Mouse (Mus musculus) gastrocnemius, postnatal 36 days (tissue): ENCODE results near the gene Dclre1b. TPM values are rescaled to one million over a fixed set of nuclear protein-coding genes. Genes with fewer than 3 reads are reported as not detected.

Experiments used
- DNase-seq, 2 experiments: peaks; one replicate each; pipeline ENCODE4 v3.0.0; 2022
- intact Hi-C: fragments of 180-260 bp; cut with DNase I; formaldehyde crosslinking; loops from one replicate; pipeline ENCODE4 v1.15.1; 2025
- total RNA-seq, 2 experiments: library from RNA; stranded (reverse); gene quantifications; 2 replicates each; pipeline ENCODE4 v1.2.3; 2021

The Dclre1b gene
- total RNA-seq, 2 experiments from 2014 or later, result 2.5 to 5.1 TPM

GRCm38 (mm10) chr3:103779183-103779582 is 30.1 kb downstream of the Dclre1b start:
- no peak for DNase-seq
- intact Hi-C loops, result no loop called here

- DNase-seq, result no peak
- intact Hi-C loops, result no loop called here
Measured at GRCm38 (mm10) chr3:103778660-103779059, 30.6 kb downstream of the Dclre1b start.

- intact Hi-C loops, result no loop called here
Measured at GRCm38 (mm10) chr3:103777940-103778339, 31.3 kb downstream of the Dclre1b start.

GRCm38 (mm10) chr3:103774009-103774408 is 35.2 kb downstream of the Dclre1b start:
- intact Hi-C loops, result no loop called here
- no peak for DNase-seq

More at GRCm38 (mm10) chr3:103777940-103778339, 31.3 kb downstream of the Dclre1b start:
- DNase-seq, result no peak

- no peak for DNase-seq
- intact Hi-C loops, result no loop called here
Measured at GRCm38 (mm10) chr3:103773508-103773907, 35.7 kb downstream of the Dclre1b start.

- no peak for DNase-seq
- intact Hi-C loops, result no loop called here
Measured at GRCm38 (mm10) chr3:103772846-103773245, 36.4 kb downstream of the Dclre1b start.

- intact Hi-C loops, result no loop called here
- peak; percentile 61 to 70 for DNase-seq
Measured at GRCm38 (mm10) chr3:103771531-103772130, 37.6 kb downstream of the Dclre1b start.

- no peak for DNase-seq
- intact Hi-C loops, result no loop called here
Measured at GRCm38 (mm10) chr3:103766789-103767188, 42.5 kb downstream of the Dclre1b start.

GRCm38 (mm10) chr3:103759261-103759970 is 49.8 kb downstream of the Dclre1b start:
- intact Hi-C loops, result no loop called here
- no peak for DNase-seq

GRCm38 (mm10) chr3:103758456-103758855 is 50.8 kb downstream of the Dclre1b start:
- no peak for DNase-seq
- intact Hi-C loops, result no loop called here

GRCm38 (mm10) chr3:103756920-103757319 is 52.3 kb downstream of the Dclre1b start:
- intact Hi-C loops, result no loop called here
- no peak for DNase-seq

GRCm38 (mm10) chr3:103755351-103755750 is 53.9 kb downstream of the Dclre1b start:
- intact Hi-C loops, result no loop called here
- no peak for DNase-seq

GRCm38 (mm10) chr3:103751558-103751957 is 57.7 kb downstream of the Dclre1b start:
- DNase-seq, result no peak
- intact Hi-C loops, result no loop called here

Other genes with a start within 250 kb of the Dclre1b start
- gene Syt6, start 234.2 kb downstream of the Dclre1b start, total RNA-seq, result not detected
- gene Atg4a-ps, start 163.4 kb downstream of the Dclre1b start, total RNA-seq, result 1 to 10 TPM in 1 of 2 experiments, under 1 TPM in 1; 0.37 to 1.4 TPM
- gene Olfml3, start 71.4 kb downstream of the Dclre1b start, total RNA-seq, result 1 to 10 TPM; 4.4 to 5.8 TPM
- not detected for gene Gm10964, start 70.1 kb downstream of the Dclre1b start, total RNA-seq
- gene Hipk1, start 17.9 kb downstream of the Dclre1b start, total RNA-seq, result 10 to 100 TPM; 53.8 to 61.3 TPM
- 10 to 100 TPM in 1 of 2 experiments, 1 to 10 TPM in 1; 7.4 to 10.8 TPM for gene Ap4b1, start 76 bp upstream of the Dclre1b start, total RNA-seq
- gene Gm43064, start 129 bp upstream of the Dclre1b start, total RNA-seq, result under 1 TPM in 1 of 2 experiments, not detected in 1; 0.49 TPM
- under 1 TPM in 1 of 2 experiments, not detected in 1; 0.44 TPM for gene Bcl2l15, start 23.2 kb upstream of the Dclre1b start, total RNA-seq
- gene Ptpn22, start 50.4 kb upstream of the Dclre1b start, total RNA-seq, result under 1 TPM; 0.52 to 0.59 TPM
- 1 to 10 TPM; 5.2 to 6.2 TPM for gene Rsbn1, start 104.7 kb upstream of the Dclre1b start, total RNA-seq
- gene Phtf1, start 158.7 kb upstream of the Dclre1b start, total RNA-seq, result 1 to 10 TPM; 3.6 to 3.8 TPM